Mouse (Mus musculus): Measurements from ENCODE around the gene Olfr463. TPM values are rescaled to one million over a fixed set of nuclear protein-coding genes. Genes with fewer than 3 reads are reported as not detected.
A peak's percentile ranks its signal among the peaks of the same experiment; 100 is the strongest.

Gene Olfr463
- total and polyA plus RNA-seq, 2 experiments from 2014 or later: not detected

DNA sequence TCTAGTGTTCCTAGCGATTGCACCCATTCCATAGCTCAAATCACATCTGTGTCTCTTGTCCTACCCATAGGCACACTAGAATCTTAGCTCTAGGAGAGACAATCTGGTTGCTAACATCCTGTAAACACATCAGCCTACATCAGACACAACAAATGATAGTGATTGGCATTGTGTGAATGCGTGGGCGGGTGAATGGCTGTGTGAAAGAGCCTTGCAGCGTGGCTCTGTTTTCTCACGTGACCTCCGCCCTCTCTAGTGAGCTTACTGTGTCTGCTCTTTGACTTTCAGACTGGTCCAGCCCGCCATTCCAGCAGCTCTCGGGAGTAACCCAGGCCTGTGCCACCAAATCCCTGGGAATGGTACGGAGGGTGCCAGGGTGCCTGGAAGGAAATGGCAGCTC, 36.8 kb downstream of the Olfr463 start:
- ATAC-seq (ENCODE audit: insufficient read depth, low read depth): no peak
- Histone ChIP-seq H3K27ac (ENCODE audit: low read depth) (no peak overlapping the region), H3K4me3 (ENCODE audit: low read depth, low read length) (no peak overlapping the region), H3K4me2 (ENCODE audit: low read depth, low read length) (no peak overlapping the region), H3K4me1 (ENCODE audit: control insufficient read depth, insufficient read depth) (no peaks in the 10 kb centered on the region), H3K36me3 (replicated peaks; ENCODE audit: control insufficient read depth, insufficient read depth, low read length) (peaks cover 19% of the 10 kb centered on the region), H3K27me3 (ENCODE audit: control insufficient read depth, insufficient read depth, low read length) (no peaks in the 10 kb centered on the region), H3K9ac (replicated peaks; ENCODE audit: low read depth, low read length) (no peak overlapping the region), H3K9me3 (replicated peaks; ENCODE audit: control insufficient read depth, low read length) (no peaks in the 10 kb centered on the region)
- WGBS: 85% methylated on average over 9 of the region's 9 CpGs
- TF ChIP-seq EP300 (IDR thresholded peaks at IDR 0.05; ENCODE audit: low read depth): no peak
- TF ChIP-seq CTCF (IDR thresholded peaks at IDR 0.05; ENCODE audit: low read depth): no peak
- no peak for DNase-seq (ENCODE audit: low spot score)

DNA sequence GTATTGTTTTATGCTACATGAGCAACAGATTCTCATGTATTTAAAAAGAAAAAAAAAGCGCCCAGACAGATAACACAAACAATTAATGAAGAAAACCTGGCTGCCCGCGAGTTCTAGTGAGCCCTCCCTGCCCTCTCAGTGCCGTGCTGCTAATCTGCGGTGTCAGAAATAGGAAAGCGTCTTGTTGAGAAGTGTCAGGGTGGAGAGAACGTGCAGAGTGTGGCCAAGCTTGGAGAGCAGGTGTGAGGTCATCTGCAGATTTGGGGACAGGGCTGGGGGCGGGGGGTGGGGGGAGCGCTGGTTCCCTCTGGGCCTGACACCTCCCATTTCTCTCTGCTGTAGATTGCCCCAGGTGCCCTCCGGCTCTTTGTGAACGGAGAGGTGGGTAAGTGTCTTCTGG, 37.9 kb downstream of the Olfr463 start:
- WGBS: 55% methylated on average over 11 of the region's 11 CpGs
- Histone ChIP-seq H3K4me1 (ENCODE audit: control insufficient read depth, insufficient read depth) (no peaks in the 10 kb centered on the region), H3K36me3 (replicated peaks; ENCODE audit: control insufficient read depth, insufficient read depth, low read length) (peaks cover 19% of the 10 kb centered on the region), H3K27me3 (ENCODE audit: control insufficient read depth, insufficient read depth, low read length) (no peaks in the 10 kb centered on the region), H3K9me3 (replicated peaks; ENCODE audit: control insufficient read depth, low read length) (no peaks in the 10 kb centered on the region), H3K4me3 (ENCODE audit: low read depth, low read length) (no peak overlapping the region), H3K27ac (ENCODE audit: low read depth) (no peak overlapping the region), H3K4me2 (ENCODE audit: low read depth, low read length) (no peak overlapping the region), H3K9ac (replicated peaks; ENCODE audit: low read depth, low read length) (no peak overlapping the region)
- no peak for TF ChIP-seq EP300 (IDR thresholded peaks at IDR 0.05; ENCODE audit: low read depth)
- no peak for TF ChIP-seq CTCF (IDR thresholded peaks at IDR 0.05; ENCODE audit: low read depth)
- peak; percentile 47; the same call in 1 of the 2 replicates for ATAC-seq (ENCODE audit: insufficient read depth, low read depth)
- no peak for DNase-seq (ENCODE audit: low spot score)

DNA sequence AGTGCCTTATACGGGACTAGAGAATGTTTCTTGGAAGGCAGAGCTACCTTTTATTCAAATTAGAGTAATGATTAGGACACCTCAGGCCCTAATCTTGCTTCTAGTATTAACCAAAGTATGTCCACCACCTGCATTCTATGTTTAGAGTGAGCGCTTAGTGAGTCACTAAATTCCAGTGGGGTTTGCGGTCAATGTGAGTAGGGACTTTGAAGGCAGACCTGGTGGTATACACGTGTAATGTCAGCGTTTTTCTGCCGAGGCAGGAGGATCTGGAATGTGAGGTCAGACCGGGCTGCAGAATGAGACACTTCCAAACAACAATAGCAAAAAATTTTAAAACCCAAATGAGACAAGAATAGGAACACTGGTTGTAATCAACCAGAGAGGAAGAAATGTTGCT, 42.6 kb downstream of the Olfr463 start:
- ATAC-seq (ENCODE audit: insufficient read depth, low read depth): no peak
- WGBS: 81% methylated on average over 7 of the region's 7 CpGs
- Histone ChIP-seq H3K36me3 (replicated peaks; ENCODE audit: control insufficient read depth, insufficient read depth, low read length) (peaks cover 19% of the 10 kb centered on the region), H3K4me2 (ENCODE audit: low read depth, low read length) (no peak overlapping the region), H3K4me3 (ENCODE audit: low read depth, low read length) (no peak overlapping the region), H3K9me3 (replicated peaks; ENCODE audit: control insufficient read depth, low read length) (no peaks in the 10 kb centered on the region), H3K27me3 (ENCODE audit: control insufficient read depth, insufficient read depth, low read length) (no peaks in the 10 kb centered on the region), H3K9ac (replicated peaks; ENCODE audit: low read depth, low read length) (no peak overlapping the region), H3K4me1 (ENCODE audit: control insufficient read depth, insufficient read depth) (peaks cover 6% of the 10 kb centered on the region), H3K27ac (ENCODE audit: low read depth) (no peak overlapping the region)
- TF ChIP-seq CTCF (IDR thresholded peaks at IDR 0.05; ENCODE audit: low read depth) (no peak), EP300 (IDR thresholded peaks at IDR 0.05; ENCODE audit: low read depth) (no peak)
- no peak for DNase-seq (ENCODE audit: low spot score)

DNA sequence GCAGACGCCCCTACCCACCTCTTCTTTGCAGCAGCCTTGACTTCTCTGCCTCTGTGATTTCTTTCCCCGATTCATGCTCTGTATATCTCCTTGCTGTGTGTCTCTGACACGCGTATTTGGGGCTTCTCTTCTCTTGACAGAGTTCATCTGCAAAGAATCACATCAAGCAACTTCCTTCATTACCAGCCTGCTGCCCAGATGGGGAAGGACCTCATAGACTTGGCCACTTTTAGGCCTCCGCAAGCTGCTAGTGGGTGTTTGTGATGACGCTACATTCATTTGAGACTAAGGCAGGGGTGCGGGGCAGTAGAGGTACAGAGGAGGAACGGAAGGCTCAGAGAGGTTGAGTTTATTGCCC, 43.6 kb downstream of the Olfr463 start:
- peak overlapping the region; percentile 70 for H3K4me3 ChIP-seq (ENCODE audit: low read depth, low read length)
- peak overlapping the region; percentile 91 for H3K4me2 ChIP-seq (ENCODE audit: low read depth, low read length)
- peaks cover 19% of the 10 kb centered on the region for H3K36me3 ChIP-seq (replicated peaks; ENCODE audit: control insufficient read depth, insufficient read depth, low read length)
- DNase-seq (ENCODE audit: low spot score) (no peak), ATAC-seq (ENCODE audit: insufficient read depth, low read depth) (peak; percentile 15; the same call in 1 of the 2 replicates)
- peak overlapping the region; percentile 56 for H3K27ac ChIP-seq (ENCODE audit: low read depth)
- TF ChIP-seq EP300 (IDR thresholded peaks at IDR 0.05; ENCODE audit: low read depth): no peak
- TF ChIP-seq CTCF (IDR thresholded peaks at IDR 0.05; ENCODE audit: low read depth): no peak
- H3K9me3 ChIP-seq (replicated peaks; ENCODE audit: control insufficient read depth, low read length): no peaks in the 10 kb centered on the region
- H3K4me1 ChIP-seq (ENCODE audit: control insufficient read depth, insufficient read depth): peaks cover 6% of the 10 kb centered on the region
- H3K9ac ChIP-seq (replicated peaks; ENCODE audit: low read depth, low read length): peak overlapping the region; percentile 51
- WGBS: 45% methylated on average over 8 of the region's 8 CpGs
- H3K27me3 ChIP-seq (ENCODE audit: control insufficient read depth, insufficient read depth, low read length): no peaks in the 10 kb centered on the region

DNA sequence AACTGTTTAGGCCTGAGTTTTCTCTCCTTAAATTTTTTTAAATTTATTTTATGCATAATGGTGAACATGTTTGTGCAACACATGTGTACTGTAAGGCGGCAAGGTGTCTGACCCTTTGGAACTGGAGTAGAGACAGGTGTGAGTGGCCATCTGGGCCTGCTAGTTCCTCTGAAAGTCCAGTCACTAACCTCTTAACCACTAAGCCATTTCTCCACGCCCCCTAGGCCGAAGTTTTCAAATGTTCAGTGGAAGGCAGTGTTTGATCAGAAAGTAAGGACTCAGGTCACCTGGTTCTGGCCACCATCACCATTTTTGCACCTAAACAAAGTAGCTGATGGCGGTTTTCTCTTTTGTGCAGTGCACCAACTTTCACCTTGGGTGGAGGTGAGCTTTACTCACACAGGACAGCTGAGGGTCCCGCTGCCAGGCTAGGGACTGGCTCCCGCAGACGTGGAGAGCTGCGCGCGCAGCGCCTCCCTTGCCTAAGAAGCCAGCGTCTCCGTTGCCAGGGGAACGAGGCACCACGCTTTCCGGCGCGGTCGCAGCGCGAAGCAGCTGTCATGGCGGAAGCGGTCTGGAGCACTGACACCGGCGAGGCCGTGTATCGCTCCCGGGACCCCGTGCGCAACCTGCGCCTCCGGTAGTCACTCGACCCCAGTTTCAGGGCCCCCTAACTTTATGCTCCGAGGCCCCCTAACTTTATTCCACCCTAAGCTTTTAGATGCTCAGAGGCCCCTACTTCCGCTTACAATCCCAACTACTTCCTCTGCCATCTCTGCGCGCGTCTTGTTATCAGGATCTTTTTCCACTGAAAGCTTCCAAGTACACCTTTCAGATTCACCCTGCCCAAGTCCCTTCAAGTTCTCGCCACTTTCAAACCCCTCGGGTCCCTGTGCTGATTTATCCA, 44.2 kb downstream of the Olfr463 start, which contains the start of gene Mks1:
TSS of gene Mks1 (plus strand) at position 526 of the 907 bp plus-strand sequence.
- peak; percentile 93 for ATAC-seq (ENCODE audit: insufficient read depth, low read depth)
- DNase-seq (ENCODE audit: low spot score): peak; percentile 93
- Histone ChIP-seq H3K9ac (replicated peaks; ENCODE audit: low read depth, low read length) (peak within 1 kb of the TSS; percentile 51), H3K9me3 (replicated peaks; ENCODE audit: control insufficient read depth, low read length) (no peaks in the 10 kb centered on the region), H3K36me3 (replicated peaks; ENCODE audit: control insufficient read depth, insufficient read depth, low read length) (peaks cover 14% of the 10 kb centered on the region), H3K4me3 (ENCODE audit: low read depth, low read length) (peak within 1 kb of the TSS; percentile 70), H3K4me1 (ENCODE audit: control insufficient read depth, insufficient read depth) (peaks cover 6% of the 10 kb centered on the region), H3K4me2 (ENCODE audit: low read depth, low read length) (peak within 1 kb of the TSS; percentile 91), H3K27ac (ENCODE audit: low read depth) (peak within 1 kb of the TSS; percentile 56), H3K27me3 (ENCODE audit: control insufficient read depth, insufficient read depth, low read length) (no peaks in the 10 kb centered on the region)
- TF ChIP-seq EP300 (IDR thresholded peaks at IDR 0.05; ENCODE audit: low read depth) (no peak), CTCF (IDR thresholded peaks at IDR 0.05; ENCODE audit: low read depth) (no peak)
- WGBS: 4% methylated on average over 40 of the region's 40 CpGs

Data from heart, postnatal 0 days (tissue).